Mouse (Mus musculus) frontal cortex, adult 2 months (tissue): Measurements from ENCODE around the gene Sult2b1. TPM values are rescaled to one million over a fixed set of nuclear protein-coding genes. Genes with fewer than 3 reads are reported as not detected.

Experiments used
- DNase-seq, 2 experiments: peaks; one replicate each; pipeline ENCODE4 v3.0.0; 2022; ENCODE audit warnings: low spot score in 1 of 2; ENCODE audit errors: extremely low spot score in 1 of 2
- polyA plus RNA-seq: library from polyadenylated mRNA; depleted of rRNA; stranded (reverse); fragments of >200 nt; gene quantifications from 2 replicates; pipeline ENCODE4 v1.2.3, GENCODE M21; 2012

Sult2b1 gene
- polyA plus RNA-seq, 1 experiment = 15.2 TPM

GRCm38 (mm10) chr7:45775237-45775636 lies 9.2 kb downstream of the Sult2b1 start:
- DNase-seq = no peak

DNA sequence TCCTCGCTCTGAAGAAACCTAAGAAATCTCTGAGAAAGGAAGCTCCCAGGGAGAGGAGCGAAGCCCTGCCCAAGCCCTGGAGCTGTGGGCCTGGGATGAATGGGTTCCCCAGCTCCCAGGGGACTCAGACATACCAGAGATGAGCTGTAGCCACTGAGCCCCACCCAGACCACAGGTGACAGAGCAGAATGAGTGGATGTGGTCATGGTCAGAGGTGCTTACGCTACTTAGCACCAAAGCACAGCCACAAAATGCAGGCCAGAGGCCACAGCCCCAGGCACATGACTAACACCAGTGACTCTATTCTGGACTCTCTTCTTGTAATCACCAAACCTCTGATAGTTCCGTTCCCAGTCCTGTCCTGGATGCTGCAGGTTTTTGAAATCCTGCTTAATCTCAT lies 13.4 kb downstream of the Sult2b1 start:
- no peak for DNase-seq

GRCm38 (mm10) chr7:45770427-45771082 lies 13.9 kb downstream of the Sult2b1 start:
- no peak for DNase-seq

- no peak for DNase-seq
Observed at GRCm38 (mm10) chr7:45767500-45767899, 17.0 kb downstream of the Sult2b1 start.

DNA sequence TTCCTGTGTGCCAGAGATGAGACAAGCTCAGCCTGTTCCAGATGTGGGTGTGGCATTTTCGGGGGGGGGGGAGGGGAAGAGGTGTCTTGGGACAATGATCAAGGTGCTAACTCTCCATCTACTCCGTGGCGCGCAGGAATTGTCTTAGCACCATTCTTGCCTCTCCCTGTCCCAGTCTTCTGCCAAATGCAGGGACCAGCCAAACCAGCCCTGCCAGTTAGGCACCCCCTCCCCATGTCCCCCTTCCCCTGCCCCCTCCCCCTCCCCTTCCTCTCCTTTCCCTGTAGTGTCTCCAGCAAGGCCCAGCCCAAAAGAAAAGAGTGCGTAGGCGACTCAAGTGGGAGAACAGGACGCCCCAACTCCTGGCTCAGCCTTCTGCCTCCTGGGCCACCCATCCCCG lies 17.7 kb downstream of the Sult2b1 start:
- no peak for DNase-seq

DNA sequence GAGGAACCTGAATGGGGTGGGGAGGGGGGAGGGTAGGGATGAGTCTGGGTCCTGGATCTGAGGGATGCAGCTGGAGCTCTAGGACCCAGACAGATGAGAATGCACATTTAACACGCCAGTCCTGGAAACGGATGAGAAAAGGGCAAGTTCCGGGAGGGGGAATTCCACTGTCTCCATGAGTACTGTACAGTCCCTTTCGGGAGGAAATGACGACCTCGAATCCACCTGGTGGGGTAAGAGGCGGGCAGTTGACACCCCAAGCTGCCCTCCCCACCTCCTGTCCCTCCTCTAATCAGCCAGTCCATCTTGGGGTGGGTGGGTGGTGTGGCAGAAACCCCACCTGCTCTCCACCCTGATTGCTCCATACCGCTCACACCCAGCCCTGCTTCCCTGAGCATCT lies 18.5 kb downstream of the Sult2b1 start:
- no peak for DNase-seq

- DNase-seq = no peak
Observed at GRCm38 (mm10) chr7:45760151-45760550, 24.3 kb downstream of the Sult2b1 start.

DNA sequence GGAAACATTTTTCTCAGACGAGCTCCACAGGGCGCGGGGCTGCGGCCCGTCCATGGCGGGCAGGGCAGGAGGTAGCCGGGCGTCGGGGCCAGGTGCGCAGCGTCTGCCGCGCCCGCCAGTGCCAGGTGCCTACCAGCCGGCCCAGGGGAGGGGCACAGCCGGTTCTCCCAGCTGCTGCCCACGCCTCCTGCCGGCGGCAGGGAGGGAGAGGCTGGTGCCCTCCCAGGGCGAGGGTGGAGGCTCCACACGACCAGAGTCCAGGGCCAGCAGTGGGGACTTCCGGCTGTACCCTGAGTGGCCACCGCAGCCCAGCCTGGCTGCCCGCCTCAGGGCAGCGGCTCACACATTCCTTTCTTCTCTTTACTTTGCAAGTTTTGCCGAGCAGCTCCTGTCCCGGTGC lies 25.1 kb downstream of the Sult2b1 start:
- DNase-seq = no peak

DNA sequence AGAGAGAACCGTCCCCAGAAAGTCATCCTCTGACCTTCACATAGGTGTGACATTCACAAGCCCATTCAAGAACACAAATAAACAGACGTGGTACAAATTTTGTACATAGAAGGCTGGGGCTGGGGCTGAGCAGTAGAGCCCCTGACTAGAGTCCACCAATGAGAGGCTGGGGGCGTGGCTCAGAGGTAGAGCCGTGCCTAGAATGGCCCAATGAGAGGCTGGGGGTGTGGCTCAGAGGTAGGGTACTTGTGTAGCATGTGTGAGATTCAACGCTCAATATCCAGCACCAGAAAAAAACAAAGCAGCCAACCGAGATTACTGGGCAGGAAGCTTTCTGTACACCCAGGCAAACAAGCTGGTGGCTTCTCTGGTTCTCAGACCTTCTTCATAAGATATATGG lies 28.8 kb downstream of the Sult2b1 start:
- no peak for DNase-seq

DNA sequence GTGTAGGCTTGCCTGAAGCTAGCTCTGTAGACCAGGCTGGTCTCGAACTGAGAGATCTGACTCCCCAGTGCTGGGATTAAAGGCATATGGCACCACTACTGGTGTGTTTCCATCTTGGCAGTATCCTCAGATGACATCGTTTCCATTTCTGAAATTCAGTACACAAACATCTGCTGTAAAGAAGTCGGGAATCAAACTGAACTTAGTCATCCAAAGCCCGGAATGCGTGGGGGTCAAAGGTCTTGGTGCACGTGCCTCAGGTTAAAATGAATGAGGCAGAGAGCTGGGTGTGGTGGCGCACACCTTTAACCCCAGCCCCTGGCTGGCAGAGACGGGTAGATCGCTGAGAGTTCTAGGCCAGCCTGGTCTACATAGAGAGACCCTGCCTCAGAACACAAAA lies 34.3 kb downstream of the Sult2b1 start:
- no peak for DNase-seq

GRCm38 (mm10) chr7:45749401-45749800 lies 35.1 kb downstream of the Sult2b1 start:
- DNase-seq = no peak

- no peak for DNase-seq
Observed at GRCm38 (mm10) chr7:45748110-45748509, 36.4 kb downstream of the Sult2b1 start.

DNA sequence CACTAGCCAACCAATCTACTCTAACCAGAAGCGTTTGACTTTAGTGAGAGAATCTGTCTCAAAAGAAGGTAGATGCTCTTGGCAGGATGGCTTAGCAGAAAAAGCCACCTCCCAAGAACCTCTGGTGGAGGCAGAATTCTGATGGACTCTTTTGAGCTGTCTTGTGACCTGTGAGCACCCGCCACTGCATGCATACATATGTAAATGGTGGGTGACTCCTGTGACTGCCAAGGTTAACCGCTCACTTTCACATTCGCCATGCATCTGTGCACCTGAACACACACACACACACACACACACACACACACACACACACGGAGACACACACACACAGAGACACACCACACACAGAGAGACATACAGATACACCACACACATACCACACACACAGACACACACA lies 37.0 kb downstream of the Sult2b1 start:
- no peak for DNase-seq

GRCm38 (mm10) chr7:45746518-45746917 lies 38.0 kb downstream of the Sult2b1 start:
- no peak for DNase-seq

- DNase-seq = peak; percentile 63 to 89
Observed at GRCm38 (mm10) chr7:45744387-45744786, 40.1 kb downstream of the Sult2b1 start.

DNA sequence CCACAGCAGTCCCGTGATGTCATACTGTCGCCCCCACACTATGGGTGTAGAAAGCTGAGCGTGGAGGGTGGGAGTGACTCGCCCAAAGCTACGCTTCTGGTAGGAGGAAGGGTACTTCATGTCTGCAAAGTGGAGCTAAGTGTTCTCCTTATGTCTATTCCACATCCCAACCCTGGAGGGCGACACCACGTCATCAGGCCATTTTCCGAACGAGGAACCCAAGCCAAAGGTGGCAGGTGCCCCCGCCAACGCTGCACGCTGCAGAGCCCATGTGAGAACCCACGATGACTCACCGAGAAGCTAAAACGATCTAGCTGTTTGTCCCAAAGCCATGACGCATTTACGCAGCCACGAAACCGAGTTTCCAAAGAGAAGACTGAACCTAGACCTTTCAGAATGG lies 42.1 kb downstream of the Sult2b1 start:
- DNase-seq = peak; percentile 82 to 90

- DNase-seq = peak in 1 of 2 experiments; percentile 53
Observed at GRCm38 (mm10) chr7:45741777-45742176, 42.7 kb downstream of the Sult2b1 start.

DNA sequence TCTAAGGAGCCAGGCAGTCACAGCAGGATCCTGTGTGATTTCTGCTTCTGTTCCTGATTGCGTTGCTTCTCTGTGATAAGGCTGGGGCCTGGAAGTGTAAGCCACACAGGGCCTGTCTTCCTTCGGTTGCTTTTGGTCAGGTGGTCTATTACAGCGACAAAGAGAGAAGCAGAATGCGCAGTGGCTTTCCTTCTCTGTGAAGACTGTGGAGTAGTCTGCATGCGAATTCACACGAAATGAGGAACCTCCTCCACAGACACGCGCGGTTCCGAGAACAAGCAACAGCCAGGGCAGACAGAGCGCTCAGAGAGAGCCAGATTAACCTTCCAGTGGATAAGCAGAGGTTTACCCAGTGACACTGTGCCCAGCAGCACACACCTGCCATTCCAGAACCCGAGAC lies 43.2 kb downstream of the Sult2b1 start:
- DNase-seq = peak in 1 of 2 experiments; percentile 36

DNA sequence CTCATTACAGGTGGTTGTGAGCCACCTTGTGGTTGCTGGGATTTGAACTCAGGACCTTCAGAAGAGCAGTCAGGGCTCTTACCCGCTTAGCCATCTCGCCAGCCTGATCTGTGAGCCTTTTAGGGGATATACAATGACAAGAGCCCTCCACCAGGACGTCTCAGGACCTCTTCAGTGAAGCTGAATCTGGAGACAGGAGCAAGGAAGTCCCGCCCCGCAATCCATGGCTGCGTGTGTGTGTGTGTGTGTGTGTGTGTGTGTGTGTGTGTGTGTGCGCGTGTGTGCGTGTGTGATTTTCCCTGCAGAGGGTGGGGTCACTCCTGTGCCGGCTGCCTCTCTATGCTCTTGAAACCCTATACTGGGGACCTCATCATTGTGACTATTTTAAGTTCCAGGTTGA lies 44.6 kb downstream of the Sult2b1 start:
- no peak for DNase-seq

DNA sequence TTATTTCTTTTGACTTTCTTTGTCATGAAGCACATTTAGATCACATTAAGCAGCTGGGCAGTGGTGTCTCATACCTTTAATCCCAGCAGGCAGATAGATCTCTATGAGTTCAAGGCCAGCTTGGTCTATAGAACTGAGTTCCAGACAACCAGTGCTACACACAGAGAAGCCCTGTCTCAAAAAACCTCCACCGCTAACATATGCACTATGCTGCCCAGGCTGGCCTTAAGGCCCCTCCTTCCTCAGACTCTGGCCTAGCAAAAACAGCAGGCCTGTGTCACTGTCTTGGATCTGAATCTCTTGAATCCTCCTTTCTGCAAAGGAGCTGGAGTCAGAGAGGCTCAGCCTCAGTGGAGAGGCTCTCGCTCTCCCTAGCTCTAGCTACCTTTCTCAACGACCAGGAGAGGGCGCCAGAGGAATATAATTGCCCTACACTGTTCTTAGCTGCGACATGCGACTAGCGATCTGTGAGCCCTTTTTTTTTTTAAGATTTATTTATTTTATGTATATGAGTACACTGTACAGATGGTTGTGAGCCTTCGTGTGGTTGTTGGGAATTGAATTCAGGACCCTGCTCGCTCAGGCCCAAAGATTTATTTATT lies 45.2 kb downstream of the Sult2b1 start:
- DNase-seq = peak; percentile 63 to 94

GRCm38 (mm10) chr7:45733477-45733876 lies 51.0 kb downstream of the Sult2b1 start:
- no peak for DNase-seq

GRCm38 (mm10) chr7:45730727-45731431 lies 53.6 kb downstream of the Sult2b1 start:
- DNase-seq = no peak
